Mouse (Mus musculus) myocyte (in vitro differentiated cells): Measurements from ENCODE around the gene Scyl1.

ENCODE experiments used
- CEBPB ChIP-seq: IDR thresholded peaks from 2 replicates; pipeline ENCODE4 v1.6.1; 2011; ENCODE audit warnings: mild to moderate bottlenecking, moderate library complexity; ENCODE audit not compliant: poor library complexity, insufficient read depth, severe bottlenecking
- E2F4 ChIP-seq: IDR thresholded peaks from one replicate; pipeline ENCODE4 v1.6.1; 2011; ENCODE audit warnings: mild to moderate bottlenecking, control low read depth, moderate library complexity; ENCODE audit not compliant: insufficient read depth
- MAX ChIP-seq: IDR thresholded peaks from one replicate; pipeline ENCODE4 v1.6.1; 2011; ENCODE audit warnings: low read depth, mild to moderate bottlenecking, control low read depth
- MYOD1 ChIP-seq, 3 experiments: IDR thresholded peaks; one replicate each; pipeline ENCODE4 v1.6.1; 2011; ENCODE audit warnings: control low read depth in 2 of 3, low read depth in 2 of 3, mild to moderate bottlenecking in 2 of 3, moderate library complexity in 1 of 3; ENCODE audit not compliant: insufficient read length in 2 of 3, control insufficient read depth in 1 of 3
- MYOG ChIP-seq, 3 experiments: IDR thresholded peaks; one replicate each; pipeline ENCODE4 v1.6.1; 2011; ENCODE audit warnings: control low read depth in 2 of 3, low read depth in 2 of 3, mild to moderate bottlenecking in 2 of 3; ENCODE audit not compliant: insufficient read length in 2 of 3, control insufficient read depth in 1 of 3, insufficient read depth in 1 of 3
- POLR2A ChIP-seq: IDR thresholded peaks from one replicate; pipeline ENCODE4 v1.6.1; 2011; ENCODE audit warnings: low read depth, mild to moderate bottlenecking, control low read depth, moderate library complexity; ENCODE audit not compliant: insufficient read length
- POLR2AphosphoS2 ChIP-seq: IDR thresholded peaks from one replicate; pipeline ENCODE4 v1.6.1; 2011; ENCODE audit warnings: low read depth, control low read depth; ENCODE audit not compliant: insufficient read length
- REST ChIP-seq: IDR thresholded peaks from one replicate; pipeline ENCODE4 v1.6.1; 2011; ENCODE audit warnings: mild to moderate bottlenecking, control low read depth, moderate library complexity; ENCODE audit not compliant: insufficient read depth, insufficient read length
- SRF ChIP-seq: IDR thresholded peaks from one replicate; pipeline ENCODE4 v1.6.1; 2011; ENCODE audit warnings: low read depth; ENCODE audit not compliant: control insufficient read depth, insufficient read length
- TCF12 ChIP-seq: IDR thresholded peaks from one replicate; pipeline ENCODE4 v1.6.1; 2011; ENCODE audit warnings: mild to moderate bottlenecking, control low read depth; ENCODE audit not compliant: poor library complexity, insufficient read depth, severe bottlenecking
- TCF3 ChIP-seq: IDR thresholded peaks from one replicate; pipeline ENCODE4 v1.6.1; 2011; ENCODE audit warnings: low read depth, control low read depth; ENCODE audit not compliant: insufficient read length
- USF1 ChIP-seq: IDR thresholded peaks from one replicate; pipeline ENCODE4 v1.6.1; 2011; ENCODE audit warnings: low read depth, mild to moderate bottlenecking, control low read depth, moderate library complexity

- no peak for TF ChIP-seq TCF12
- TF ChIP-seq CEBPB: no peak
- no peak for TF ChIP-seq POLR2A
- no peak for TF ChIP-seq MAX
- no peak for TF ChIP-seq POLR2AphosphoS2
- no peak for TF ChIP-seq MYOG (IDR thresholded peaks at IDR 0.05; ENCODE audit: control insufficient read depth in 1 of 3, insufficient read depth in 1 of 3, insufficient read length in 2 of 3, low read depth in 2 of 3)
- no peak for TF ChIP-seq USF1
- TF ChIP-seq REST: no peak
- no peak for TF ChIP-seq E2F4
- TF ChIP-seq SRF: no peak
- no peak for TF ChIP-seq MYOD1 (IDR thresholded peaks at IDR 0.05; ENCODE audit: control insufficient read depth in 1 of 3, insufficient read length in 2 of 3, low read depth in 2 of 3)
- TF ChIP-seq TCF3: no peak
These were observed 31.8 kb downstream of the Scyl1 start for GRCm38 (mm10) chr19:5739446-5739845.
